Mouse (Mus musculus): Measurements from ENCODE around the gene Tmbim6. TPM values are rescaled to one million over a fixed set of nuclear protein-coding genes. Genes with fewer than 3 reads are reported as not detected.
A peak's percentile ranks its signal among the peaks of the same experiment; 100 is the strongest.

The Tmbim6 gene
- polyA plus RNA-seq, 1 experiment from 2014 or later = 726 TPM

- Histone ChIP-seq H3K4me3 (ENCODE audit: low read length) (no peak overlapping the region), H3K4me1 (ENCODE audit: control insufficient read depth, insufficient read depth, low read length) (peaks cover 16% of the 10 kb centered on the region), H3K9me3 (ENCODE audit: control insufficient read depth, low read length) (no peaks in the 10 kb centered on the region), H3K9ac (ENCODE audit: low read depth, low read length) (no peak overlapping the region), H3K4me2 (ENCODE audit: low read depth, low read length) (no peak overlapping the region), H3K36me3 (ENCODE audit: control insufficient read depth, insufficient read depth, low read length) (0 out of 2 replicates have a peak, but pooled peaks cover 2% of the 10 kb centered on the region), H3K27ac (ENCODE audit: low read length) (no peak overlapping the region), H3K27me3 (replicated peaks; ENCODE audit: control insufficient read depth, insufficient read depth, low read length) (no peaks in the 10 kb centered on the region)
- WGBS = 94% methylated on average over 23 of the region's 23 CpGs
- ATAC-seq = no peak
Observed at GRCm38 (mm10) chr15:99422551-99422950, 29.9 kb downstream of the Tmbim6 start.

- Histone ChIP-seq H3K9ac (ENCODE audit: low read depth, low read length) (no peak overlapping the region), H3K4me2 (ENCODE audit: low read depth, low read length) (no peak overlapping the region), H3K27me3 (replicated peaks; ENCODE audit: control insufficient read depth, insufficient read depth, low read length) (no peaks in the 10 kb centered on the region), H3K27ac (ENCODE audit: low read length) (no peak overlapping the region), H3K36me3 (ENCODE audit: control insufficient read depth, insufficient read depth, low read length) (0 out of 2 replicates have a peak, but pooled peaks cover 2% of the 10 kb centered on the region), H3K9me3 (ENCODE audit: control insufficient read depth, low read length) (no peaks in the 10 kb centered on the region), H3K4me1 (ENCODE audit: control insufficient read depth, insufficient read depth, low read length) (peaks cover 13% of the 10 kb centered on the region), H3K4me3 (ENCODE audit: low read length) (no peak overlapping the region)
- ATAC-seq = no peak
- whole genome bisulfite sequencing = 91% methylated on average over 10 of the region's 10 CpGs
Observed at GRCm38 (mm10) chr15:99423131-99423530, 30.4 kb downstream of the Tmbim6 start.

- Histone ChIP-seq H3K27ac (ENCODE audit: low read length) (no peak overlapping the region), H3K4me2 (ENCODE audit: low read depth, low read length) (no peak overlapping the region), H3K4me3 (ENCODE audit: low read length) (no peak overlapping the region), H3K27me3 (replicated peaks; ENCODE audit: control insufficient read depth, insufficient read depth, low read length) (no peaks in the 10 kb centered on the region), H3K9ac (ENCODE audit: low read depth, low read length) (no peak overlapping the region), H3K36me3 (ENCODE audit: control insufficient read depth, insufficient read depth, low read length) (0 out of 2 replicates have a peak, but pooled peaks cover 2% of the 10 kb centered on the region), H3K4me1 (ENCODE audit: control insufficient read depth, insufficient read depth, low read length) (peaks cover 13% of the 10 kb centered on the region), H3K9me3 (ENCODE audit: control insufficient read depth, low read length) (no peaks in the 10 kb centered on the region)
- 88% methylated on average over 9 of the region's 9 CpGs for WGBS
- ATAC-seq = no peak
Observed at GRCm38 (mm10) chr15:99423884-99424283, 31.2 kb downstream of the Tmbim6 start.

GRCm38 (mm10) chr15:99430394-99430793 lies 37.7 kb downstream of the Tmbim6 start:
- no peaks in the 10 kb centered on the region for H3K27me3 ChIP-seq (replicated peaks; ENCODE audit: control insufficient read depth, insufficient read depth, low read length)
- no peak overlapping the region for H3K9ac ChIP-seq (ENCODE audit: low read depth, low read length)
- no peak overlapping the region for H3K27ac ChIP-seq (ENCODE audit: low read length)
- 0 out of 2 replicates have a peak, but pooled peaks cover 6% of the 10 kb centered on the region for H3K4me1 ChIP-seq (ENCODE audit: control insufficient read depth, insufficient read depth, low read length)
- no peak overlapping the region for H3K4me2 ChIP-seq (ENCODE audit: low read depth, low read length)
- 75% methylated on average over 8 of the region's 8 CpGs for WGBS
- H3K4me3 ChIP-seq (ENCODE audit: low read length) = no peak overlapping the region
- no peak for ATAC-seq
- peaks cover 9% of the 10 kb centered on the region; the same call in 1 of the 2 replicates for H3K36me3 ChIP-seq (ENCODE audit: control insufficient read depth, insufficient read depth, low read length)
- H3K9me3 ChIP-seq (ENCODE audit: control insufficient read depth, low read length) = no peaks in the 10 kb centered on the region

GRCm38 (mm10) chr15:99431063-99431462 lies 38.4 kb downstream of the Tmbim6 start:
- Histone ChIP-seq H3K27me3 (replicated peaks; ENCODE audit: control insufficient read depth, insufficient read depth, low read length) (no peaks in the 10 kb centered on the region), H3K4me1 (ENCODE audit: control insufficient read depth, insufficient read depth, low read length) (0 out of 2 replicates have a peak, but pooled peaks cover 6% of the 10 kb centered on the region), H3K36me3 (ENCODE audit: control insufficient read depth, insufficient read depth, low read length) (peaks cover 9% of the 10 kb centered on the region; the same call in 1 of the 2 replicates), H3K9me3 (ENCODE audit: control insufficient read depth, low read length) (no peaks in the 10 kb centered on the region), H3K27ac (ENCODE audit: low read length) (no peak overlapping the region), H3K4me2 (ENCODE audit: low read depth, low read length) (no peak overlapping the region), H3K4me3 (ENCODE audit: low read length) (no peak overlapping the region), H3K9ac (ENCODE audit: low read depth, low read length) (no peak overlapping the region)
- 90% methylated on average over 10 of the region's 10 CpGs for WGBS
- no peak for ATAC-seq

- peaks cover 9% of the 10 kb centered on the region; the same call in 1 of the 2 replicates for H3K36me3 ChIP-seq (ENCODE audit: control insufficient read depth, insufficient read depth, low read length)
- no peak for ATAC-seq
Observed at GRCm38 (mm10) chr15:99431504-99431903, 38.8 kb downstream of the Tmbim6 start.

GRCm38 (mm10) chr15:99431967-99432366 lies 39.3 kb downstream of the Tmbim6 start:
- 81% methylated on average over 8 of the region's 8 CpGs for WGBS
- no peaks in the 10 kb centered on the region for H3K27me3 ChIP-seq (replicated peaks; ENCODE audit: control insufficient read depth, insufficient read depth, low read length)
- peaks cover 9% of the 10 kb centered on the region; the same call in 1 of the 2 replicates for H3K36me3 ChIP-seq (ENCODE audit: control insufficient read depth, insufficient read depth, low read length)
- H3K9ac ChIP-seq (ENCODE audit: low read depth, low read length) = no peak overlapping the region
- H3K4me2 ChIP-seq (ENCODE audit: low read depth, low read length) = no peak overlapping the region
- no peak overlapping the region for H3K27ac ChIP-seq (ENCODE audit: low read length)
- H3K9me3 ChIP-seq (ENCODE audit: control insufficient read depth, low read length) = no peaks in the 10 kb centered on the region
- ATAC-seq = no peak
- H3K4me3 ChIP-seq (ENCODE audit: low read length) = no peak overlapping the region
- H3K4me1 ChIP-seq (ENCODE audit: control insufficient read depth, insufficient read depth, low read length) = peaks cover 12% of the 10 kb centered on the region

More at GRCm38 (mm10) chr15:99431504-99431903, 38.8 kb downstream of the Tmbim6 start:
- no peak overlapping the region for H3K4me2 ChIP-seq (ENCODE audit: low read depth, low read length)
- no peak overlapping the region for H3K27ac ChIP-seq (ENCODE audit: low read length)
- H3K9me3 ChIP-seq (ENCODE audit: control insufficient read depth, low read length) = no peaks in the 10 kb centered on the region
- H3K4me3 ChIP-seq (ENCODE audit: low read length) = no peak overlapping the region
- peaks cover 8% of the 10 kb centered on the region for H3K4me1 ChIP-seq (ENCODE audit: control insufficient read depth, insufficient read depth, low read length)
- no peaks in the 10 kb centered on the region for H3K27me3 ChIP-seq (replicated peaks; ENCODE audit: control insufficient read depth, insufficient read depth, low read length)
- no peak overlapping the region for H3K9ac ChIP-seq (ENCODE audit: low read depth, low read length)
- WGBS = 86% methylated on average over 7 of the region's 7 CpGs

GRCm38 (mm10) chr15:99433081-99433718 lies 40.5 kb downstream of the Tmbim6 start:
- Histone ChIP-seq H3K9me3 (ENCODE audit: control insufficient read depth, low read length) (no peaks in the 10 kb centered on the region), H3K4me2 (ENCODE audit: low read depth, low read length) (no peak overlapping the region), H3K4me1 (ENCODE audit: control insufficient read depth, insufficient read depth, low read length) (peaks cover 18% of the 10 kb centered on the region), H3K27me3 (replicated peaks; ENCODE audit: control insufficient read depth, insufficient read depth, low read length) (no peaks in the 10 kb centered on the region), H3K4me3 (ENCODE audit: low read length) (no peak overlapping the region), H3K36me3 (ENCODE audit: control insufficient read depth, insufficient read depth, low read length) (peaks cover 7% of the 10 kb centered on the region; the same call in 1 of the 2 replicates), H3K27ac (ENCODE audit: low read length) (no peak overlapping the region), H3K9ac (ENCODE audit: low read depth, low read length) (no peak overlapping the region)
- ATAC-seq = no peak
- 90% methylated on average over 16 of the region's 16 CpGs for WGBS

- 61% methylated on average over 12 of the region's 12 CpGs for WGBS
- no peak overlapping the region for H3K4me2 ChIP-seq (ENCODE audit: low read depth, low read length)
- H3K9me3 ChIP-seq (ENCODE audit: control insufficient read depth, low read length) = no peaks in the 10 kb centered on the region
- no peaks in the 10 kb centered on the region for H3K27me3 ChIP-seq (replicated peaks; ENCODE audit: control insufficient read depth, insufficient read depth, low read length)
- H3K4me1 ChIP-seq (ENCODE audit: control insufficient read depth, insufficient read depth, low read length) = peaks cover 24% of the 10 kb centered on the region
- peak; percentile 24; the same call in 1 of the 2 replicates for ATAC-seq
- no peak overlapping the region for H3K27ac ChIP-seq (ENCODE audit: low read length)
- H3K9ac ChIP-seq (ENCODE audit: low read depth, low read length) = 0 out of 2 replicates have a peak overlapping the region, but pooled peaks have one; percentile 33
- H3K36me3 ChIP-seq (ENCODE audit: control insufficient read depth, insufficient read depth, low read length) = peaks cover 7% of the 10 kb centered on the region; the same call in 1 of the 2 replicates
- H3K4me3 ChIP-seq (ENCODE audit: low read length) = no peak overlapping the region
Observed at GRCm38 (mm10) chr15:99433913-99434312, 41.2 kb downstream of the Tmbim6 start.
